Mouse (Mus musculus): ENCODE measurements around the gene Gm28845. TPM values are rescaled to one million over a fixed set of nuclear protein-coding genes. Genes with fewer than 3 reads are reported as not detected.

Gene Gm28845
- polyA plus RNA-seq, 1 experiment from 2014 or later: 0.29 TPM

DNA sequence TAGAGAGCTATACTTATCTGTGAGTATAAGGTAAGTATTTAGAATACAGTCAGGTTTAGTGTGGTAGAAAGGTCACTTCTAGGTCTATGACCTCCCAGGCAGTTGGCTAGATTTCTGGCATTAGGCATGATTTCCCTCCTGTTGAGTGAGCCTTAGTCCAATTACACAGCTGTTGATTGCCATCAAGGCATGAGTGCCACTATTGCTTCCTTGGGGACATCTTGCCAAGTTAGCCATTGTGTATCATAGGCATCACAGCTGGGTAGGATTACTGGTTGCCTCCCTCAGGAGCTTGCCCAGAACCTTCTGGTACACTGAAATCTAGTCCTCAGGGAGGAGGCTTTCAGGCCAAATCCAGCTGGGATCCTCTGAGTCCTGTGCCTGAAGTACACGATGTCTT, 13.5 kb upstream of the Gm28845 start:
- Histone ChIP-seq H3K9ac (no peak overlapping the region), H3K27ac (no peak overlapping the region), H3K36me3 (replicated peaks; ENCODE audit: control insufficient read depth, insufficient read depth) (no peaks in the 10 kb centered on the region), H3K9me3 (ENCODE audit: control insufficient read depth, low read length) (no peaks in the 10 kb centered on the region), H3K27me3 (ENCODE audit: control insufficient read depth, insufficient read depth, low read length) (no peaks in the 10 kb centered on the region), H3K4me3 (replicated peaks; ENCODE audit: low read length) (no peak overlapping the region), H3K4me1 (replicated peaks; ENCODE audit: control insufficient read depth, insufficient read depth, low read length) (no peaks in the 10 kb centered on the region), H3K4me2 (replicated peaks) (no peak overlapping the region)
- WGBS: 79% methylated on average over 1 of the region's 1 CpGs
- ATAC-seq (ENCODE audit: low FRiP score): no peak
- no peak for DNase-seq (ENCODE audit: low spot score)

- Histone ChIP-seq H3K36me3 (replicated peaks; ENCODE audit: control insufficient read depth, insufficient read depth) (no peaks in the 10 kb centered on the region), H3K4me3 (replicated peaks; ENCODE audit: low read length) (no peak overlapping the region), H3K4me1 (replicated peaks; ENCODE audit: control insufficient read depth, insufficient read depth, low read length) (no peaks in the 10 kb centered on the region), H3K27me3 (ENCODE audit: control insufficient read depth, insufficient read depth, low read length) (no peaks in the 10 kb centered on the region), H3K27ac (no peak overlapping the region), H3K9ac (no peak overlapping the region), H3K9me3 (ENCODE audit: control insufficient read depth, low read length) (no peaks in the 10 kb centered on the region), H3K4me2 (replicated peaks) (no peak overlapping the region)
- 97% methylated on average over 1 of the region's 1 CpGs for WGBS
- ATAC-seq (ENCODE audit: low FRiP score) (no peak), DNase-seq (ENCODE audit: low spot score) (no peak)
Measured at GRCm38 (mm10) chr1:65131671-65132070, 12.3 kb upstream of the Gm28845 start.

DNA sequence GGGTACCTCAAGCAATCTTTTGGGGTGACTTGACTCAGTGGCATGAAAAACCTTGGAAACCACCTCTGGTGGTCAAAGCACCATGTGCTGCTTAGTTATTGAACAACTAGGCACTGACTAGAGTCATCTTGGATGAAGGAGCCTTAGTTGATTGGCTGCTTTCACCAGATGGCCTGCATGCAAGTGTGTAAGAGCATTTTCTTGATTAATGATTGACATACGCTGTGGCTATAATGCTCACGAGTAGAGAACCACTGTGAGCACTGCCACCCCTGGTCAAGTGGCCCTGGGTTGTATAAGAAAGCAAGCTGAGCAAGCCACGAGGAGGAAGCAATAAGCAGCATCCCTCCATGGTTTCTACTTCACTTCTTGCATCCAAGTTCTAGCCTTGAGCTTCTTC, 10.9 kb upstream of the Gm28845 start:
- DNase-seq (ENCODE audit: low spot score) (no peak), ATAC-seq (ENCODE audit: low FRiP score) (no peak)
- Histone ChIP-seq H3K4me2 (replicated peaks) (no peak overlapping the region), H3K4me1 (replicated peaks; ENCODE audit: control insufficient read depth, insufficient read depth, low read length) (no peaks in the 10 kb centered on the region), H3K27me3 (ENCODE audit: control insufficient read depth, insufficient read depth, low read length) (no peaks in the 10 kb centered on the region), H3K9me3 (ENCODE audit: control insufficient read depth, low read length) (no peaks in the 10 kb centered on the region), H3K27ac (no peak overlapping the region), H3K4me3 (replicated peaks; ENCODE audit: low read length) (no peak overlapping the region), H3K9ac (no peak overlapping the region), H3K36me3 (replicated peaks; ENCODE audit: control insufficient read depth, insufficient read depth) (no peaks in the 10 kb centered on the region)
- 80% methylated on average over 3 of the region's 3 CpGs for WGBS

DNA sequence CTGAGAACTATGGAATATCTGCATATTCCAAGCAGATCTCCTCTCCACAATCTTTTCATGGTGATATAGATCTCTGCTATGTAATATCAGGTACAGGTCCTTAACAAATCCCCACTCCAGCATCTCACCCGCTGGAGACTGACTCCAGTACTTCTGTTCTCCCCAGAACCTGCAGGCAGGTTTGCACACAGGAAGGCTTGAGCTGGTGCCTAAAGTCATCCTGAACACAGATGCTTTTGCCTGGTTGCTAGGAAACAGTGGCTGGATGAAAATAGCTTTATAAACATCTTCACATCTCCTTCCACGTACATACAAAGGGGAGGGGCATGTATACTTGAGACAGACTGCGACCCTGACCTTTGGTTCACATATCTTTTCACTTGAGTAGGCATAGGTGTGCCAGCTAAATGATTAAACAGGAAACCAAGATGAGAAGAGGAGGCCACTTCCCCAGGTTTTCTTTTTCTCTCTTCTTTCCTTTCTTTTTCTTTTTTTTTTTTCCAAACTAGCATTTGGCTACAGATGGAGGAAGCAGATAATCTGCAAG, 10.3 kb upstream of the Gm28845 start:
- H3K4me3 ChIP-seq (replicated peaks; ENCODE audit: low read length): no peak overlapping the region
- H3K9ac ChIP-seq: no peak overlapping the region
- ATAC-seq (ENCODE audit: low FRiP score) (no peak), DNase-seq (ENCODE audit: low spot score) (no peak)
- whole genome bisulfite sequencing: 76% methylated on average over 3 of the region's 3 CpGs
- no peaks in the 10 kb centered on the region for H3K27me3 ChIP-seq (ENCODE audit: control insufficient read depth, insufficient read depth, low read length)
- no peaks in the 10 kb centered on the region for H3K36me3 ChIP-seq (replicated peaks; ENCODE audit: control insufficient read depth, insufficient read depth)
- no peaks in the 10 kb centered on the region for H3K4me1 ChIP-seq (replicated peaks; ENCODE audit: control insufficient read depth, insufficient read depth, low read length)
- H3K4me2 ChIP-seq (replicated peaks): no peak overlapping the region
- no peak overlapping the region for H3K27ac ChIP-seq
- no peaks in the 10 kb centered on the region for H3K9me3 ChIP-seq (ENCODE audit: control insufficient read depth, low read length)

DNA sequence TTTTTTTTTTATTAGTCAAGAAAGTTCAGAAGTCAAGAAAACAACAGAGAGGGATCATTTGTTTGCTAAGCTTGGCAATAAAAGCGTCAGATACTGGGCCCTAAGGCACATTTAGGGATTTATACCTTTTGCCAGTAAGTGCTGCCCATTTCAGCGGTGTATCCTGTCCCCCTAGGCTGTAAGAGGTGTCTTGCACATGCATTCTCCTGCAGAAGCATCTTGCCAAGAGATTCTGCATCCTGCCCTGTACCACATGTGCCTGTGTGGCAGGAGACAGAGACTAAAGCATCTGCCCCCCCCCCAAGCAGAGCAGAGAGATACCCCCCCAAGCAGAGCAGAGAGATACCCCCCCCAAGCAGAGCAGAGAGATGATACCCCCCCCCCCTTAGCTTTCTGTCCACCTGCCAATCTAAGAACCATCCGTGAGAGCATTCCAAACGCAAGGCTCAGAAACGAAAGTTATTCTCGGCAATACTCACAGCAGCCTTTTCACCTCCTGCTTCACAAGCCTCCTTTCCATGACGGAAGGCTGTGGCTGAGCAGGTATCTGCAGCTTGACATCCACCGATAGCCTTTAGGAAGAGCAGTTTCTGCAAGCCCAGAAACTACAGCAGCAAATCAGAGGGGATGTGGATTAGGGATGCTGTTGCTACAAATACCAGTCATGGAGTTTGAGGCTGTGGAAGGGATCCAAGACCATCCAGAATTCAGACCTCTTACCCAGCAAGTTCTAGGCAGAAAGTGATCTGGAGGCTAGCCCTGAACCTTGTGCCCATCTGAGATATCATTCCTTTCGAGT, 3.4 kb upstream of the Gm28845 start, which contains the start of gene D630023F18Rik:
D630023F18Rik (minus strand) TSS at position 641 of the 799 bp plus-strand sequence.
- DNase-seq (ENCODE audit: low spot score): no peak
- H3K4me2 ChIP-seq (replicated peaks): peak within 1 kb of the TSS; percentile 48
- no peak within 1 kb of the TSS for H3K27ac ChIP-seq
- 36% methylated on average over 9 of the region's 9 CpGs for WGBS
- no peaks in the 10 kb centered on the region for H3K4me1 ChIP-seq (replicated peaks; ENCODE audit: control insufficient read depth, insufficient read depth, low read length)
- no peak for ATAC-seq (ENCODE audit: low FRiP score)
- H3K9me3 ChIP-seq (ENCODE audit: control insufficient read depth, low read length): no peaks in the 10 kb centered on the region
- no peaks in the 10 kb centered on the region for H3K36me3 ChIP-seq (replicated peaks; ENCODE audit: control insufficient read depth, insufficient read depth)
- peak within 1 kb of the TSS; percentile 22 for H3K4me3 ChIP-seq (replicated peaks; ENCODE audit: low read length)
- no peaks in the 10 kb centered on the region for H3K27me3 ChIP-seq (ENCODE audit: control insufficient read depth, insufficient read depth, low read length)
- H3K9ac ChIP-seq: no peak within 1 kb of the TSS

- H3K27me3 ChIP-seq (ENCODE audit: control insufficient read depth, insufficient read depth, low read length): no peaks in the 10 kb centered on the region
- no peak overlapping the region for H3K27ac ChIP-seq
- H3K4me3 ChIP-seq (replicated peaks; ENCODE audit: low read length): no peak overlapping the region
- H3K36me3 ChIP-seq (replicated peaks; ENCODE audit: control insufficient read depth, insufficient read depth): no peaks in the 10 kb centered on the region
- no peak overlapping the region for H3K9ac ChIP-seq
- H3K4me2 ChIP-seq (replicated peaks): no peak overlapping the region
- no peaks in the 10 kb centered on the region for H3K9me3 ChIP-seq (ENCODE audit: control insufficient read depth, low read length)
- no peaks in the 10 kb centered on the region for H3K4me1 ChIP-seq (replicated peaks; ENCODE audit: control insufficient read depth, insufficient read depth, low read length)
- DNase-seq (ENCODE audit: low spot score) (no peak), ATAC-seq (ENCODE audit: low FRiP score) (no peak)
- 88% methylated on average over 8 of the region's 8 CpGs for WGBS
Measured at GRCm38 (mm10) chr1:65118150-65118913, 1.0 kb downstream of the Gm28845 start.

- Histone ChIP-seq H3K9me3 (ENCODE audit: control insufficient read depth, low read length) (no peaks in the 10 kb centered on the region), H3K27me3 (ENCODE audit: control insufficient read depth, insufficient read depth, low read length) (no peaks in the 10 kb centered on the region), H3K36me3 (replicated peaks; ENCODE audit: control insufficient read depth, insufficient read depth) (no peaks in the 10 kb centered on the region), H3K9ac (no peak overlapping the region), H3K27ac (no peak overlapping the region), H3K4me1 (replicated peaks; ENCODE audit: control insufficient read depth, insufficient read depth, low read length) (no peaks in the 10 kb centered on the region), H3K4me3 (replicated peaks; ENCODE audit: low read length) (no peak overlapping the region), H3K4me2 (replicated peaks) (no peak overlapping the region)
- no peak for DNase-seq (ENCODE audit: low spot score)
- no peak for ATAC-seq (ENCODE audit: low FRiP score)
- 95% methylated on average over 5 of the region's 5 CpGs for WGBS
Measured at GRCm38 (mm10) chr1:65113536-65114172, 5.7 kb downstream of the Gm28845 start.

DNA sequence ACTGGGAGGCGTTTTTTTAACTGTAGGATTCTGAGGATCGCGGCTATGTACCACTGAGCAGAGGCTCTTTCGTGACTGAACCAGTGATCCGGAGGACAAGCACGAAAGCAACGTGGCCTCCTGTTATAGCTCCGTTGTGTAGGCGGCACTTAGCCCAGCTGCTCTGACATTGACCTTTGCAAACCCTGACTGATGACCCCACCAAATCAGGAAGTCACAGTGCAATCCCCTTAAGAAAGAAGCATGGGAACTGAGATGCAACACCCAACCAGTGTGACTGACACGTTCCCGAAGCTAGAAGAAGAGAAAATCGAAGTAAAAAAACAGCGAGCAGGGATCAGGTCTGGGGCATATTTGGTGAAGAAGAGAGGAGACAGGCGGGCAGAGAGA, 6.6 kb downstream of the Gm28845 start:
- Histone ChIP-seq H3K27ac (no peak overlapping the region), H3K9ac (no peak overlapping the region), H3K9me3 (ENCODE audit: control insufficient read depth, low read length) (no peaks in the 10 kb centered on the region), H3K4me3 (replicated peaks; ENCODE audit: low read length) (no peak overlapping the region), H3K4me2 (replicated peaks) (peak overlapping the region; percentile 36), H3K36me3 (replicated peaks; ENCODE audit: control insufficient read depth, insufficient read depth) (no peaks in the 10 kb centered on the region), H3K4me1 (replicated peaks; ENCODE audit: control insufficient read depth, insufficient read depth, low read length) (no peaks in the 10 kb centered on the region), H3K27me3 (ENCODE audit: control insufficient read depth, insufficient read depth, low read length) (no peaks in the 10 kb centered on the region)
- DNase-seq (ENCODE audit: low spot score) (no peak), ATAC-seq (ENCODE audit: low FRiP score) (no peak)
- 40% methylated on average over 14 of the region's 14 CpGs for WGBS

All from hindbrain, embryonic 14.5 days (tissue).